Mouse (Mus musculus): ENCODE data around the gene Fam98c. TPM values are rescaled to one million over a fixed set of nuclear protein-coding genes. Genes with fewer than 3 reads are reported as not detected.
A peak's percentile ranks its signal among the peaks of the same experiment; 100 is the strongest.

Gene Fam98c
- polyA plus RNA-seq, 1 experiment from 2014 or later: 14.4 TPM

GRCm38 (mm10) chr7:29168791-29169230, 12.8 kb upstream of the Fam98c start:
- Histone ChIP-seq H3K4me3 (ENCODE audit: control insufficient read depth in 1 of 2, insufficient read depth in 1 of 2, low read depth in 1 of 2, low read length in 2 of 2) (peak overlapping the region; percentile 60 to 68), H3K27ac (replicated peaks in 1 of 2; ENCODE audit: control insufficient read depth in 1 of 2, insufficient read depth in 1 of 2, low read depth in 2 of 2, low read length in 2 of 2) (no peak overlapping the region), H3K9ac (ENCODE audit: low read length) (peak overlapping the region; percentile 71), H3K36me3 (ENCODE audit: control insufficient read depth, insufficient read depth, low read length) (peaks cover 13% of the 10 kb centered on the region), H3K9me3 (ENCODE audit: control insufficient read depth, low read length) (no peaks in the 10 kb centered on the region), H3K4me2 (ENCODE audit: low read length) (peak overlapping the region; percentile 82), H3K27me3 (ENCODE audit: control insufficient read depth, insufficient read depth, low read length) (peaks cover 44% of the 10 kb centered on the region), H3K4me1 (ENCODE audit: control insufficient read depth in 2 of 2, insufficient read depth in 2 of 2, low read length in 2 of 2) (peaks cover 21 to 30% of the 10 kb centered on the region in 2 experiments; a peak in 3 of 4 replicates)
- WGBS: 0% methylated on average over 14 of the region's 14 CpGs
- no peak for ATAC-seq (ENCODE audit: insufficient number of reproducible peaks, insufficient read depth, low FRiP score, low read depth)

- no peak for ATAC-seq (ENCODE audit: insufficient number of reproducible peaks, insufficient read depth, low FRiP score, low read depth)
- Histone ChIP-seq H3K27ac (replicated peaks in 1 of 2; ENCODE audit: control insufficient read depth in 1 of 2, insufficient read depth in 1 of 2, low read depth in 2 of 2, low read length in 2 of 2) (no peak overlapping the region), H3K4me3 (ENCODE audit: control insufficient read depth in 1 of 2, insufficient read depth in 1 of 2, low read depth in 1 of 2, low read length in 2 of 2) (peak overlapping the region; percentile 3 to 60; a peak in 2 of 4 replicates), H3K9ac (ENCODE audit: low read length) (peak overlapping the region; percentile 71; the same call in 1 of the 2 replicates), H3K36me3 (ENCODE audit: control insufficient read depth, insufficient read depth, low read length) (peaks cover 7% of the 10 kb centered on the region), H3K27me3 (ENCODE audit: control insufficient read depth, insufficient read depth, low read length) (peaks cover 38% of the 10 kb centered on the region), H3K9me3 (ENCODE audit: control insufficient read depth, low read length) (no peaks in the 10 kb centered on the region), H3K4me2 (ENCODE audit: low read length) (peak overlapping the region; percentile 82), H3K4me1 (ENCODE audit: control insufficient read depth in 2 of 2, insufficient read depth in 2 of 2, low read length in 2 of 2) (peaks cover 21 to 30% of the 10 kb centered on the region in 2 experiments; a peak in 3 of 4 replicates)
- WGBS: 4% methylated on average over 10 of the region's 10 CpGs
Observed at GRCm38 (mm10) chr7:29168121-29168695, 12.2 kb upstream of the Fam98c start.

- no peaks in the 10 kb centered on the region for H3K9me3 ChIP-seq (ENCODE audit: control insufficient read depth, low read length)
- H3K27ac ChIP-seq (replicated peaks in 1 of 2; ENCODE audit: control insufficient read depth in 1 of 2, insufficient read depth in 1 of 2, low read depth in 2 of 2, low read length in 2 of 2): no peak overlapping the region
- no peak for ATAC-seq (ENCODE audit: insufficient number of reproducible peaks, insufficient read depth, low FRiP score, low read depth)
- peaks cover 21 to 33% of the 10 kb centered on the region in 2 experiments; a peak in 3 of 4 replicates for H3K4me1 ChIP-seq (ENCODE audit: control insufficient read depth in 2 of 2, insufficient read depth in 2 of 2, low read length in 2 of 2)
- WGBS: 18% methylated on average over 19 of the region's 19 CpGs
- H3K9ac ChIP-seq (ENCODE audit: low read length): no peak overlapping the region
- H3K4me3 ChIP-seq (ENCODE audit: control insufficient read depth in 1 of 2, insufficient read depth in 1 of 2, low read depth in 1 of 2, low read length in 2 of 2): no peak overlapping the region
- H3K36me3 ChIP-seq (ENCODE audit: control insufficient read depth, insufficient read depth, low read length): peaks cover 2% of the 10 kb centered on the region; the same call in 1 of the 2 replicates
- no peak overlapping the region for H3K4me2 ChIP-seq (ENCODE audit: low read length)
- H3K27me3 ChIP-seq (ENCODE audit: control insufficient read depth, insufficient read depth, low read length): peaks cover 33% of the 10 kb centered on the region
Observed at GRCm38 (mm10) chr7:29167656-29168055, 11.6 kb upstream of the Fam98c start.

- Histone ChIP-seq H3K27ac (replicated peaks in 1 of 2; ENCODE audit: control insufficient read depth in 1 of 2, insufficient read depth in 1 of 2, low read depth in 2 of 2, low read length in 2 of 2) (no peak overlapping the region), H3K36me3 (ENCODE audit: control insufficient read depth, insufficient read depth, low read length) (no peaks in the 10 kb centered on the region), H3K9me3 (ENCODE audit: control insufficient read depth, low read length) (no peaks in the 10 kb centered on the region), H3K4me2 (ENCODE audit: low read length) (no peak overlapping the region), H3K4me1 (ENCODE audit: control insufficient read depth in 2 of 2, insufficient read depth in 2 of 2, low read length in 2 of 2) (0 out of 4 replicates have a peak, but pooled peaks cover 0 to 5% of the 10 kb centered on the region in 2 experiments), H3K4me3 (ENCODE audit: control insufficient read depth in 1 of 2, insufficient read depth in 1 of 2, low read depth in 1 of 2, low read length in 2 of 2) (no peak overlapping the region), H3K27me3 (ENCODE audit: control insufficient read depth, insufficient read depth, low read length) (peaks cover 22% of the 10 kb centered on the region), H3K9ac (ENCODE audit: low read length) (no peak overlapping the region)
- ATAC-seq (ENCODE audit: insufficient number of reproducible peaks, insufficient read depth, low FRiP score, low read depth): peak; percentile 19; the same call in 1 of the 2 replicates
- WGBS: 18% methylated on average over 9 of the region's 9 CpGs
Observed at GRCm38 (mm10) chr7:29162750-29163525, 6.9 kb upstream of the Fam98c start.

GRCm38 (mm10) chr7:29162294-29162693, 6.3 kb upstream of the Fam98c start:
- no peak for ATAC-seq (ENCODE audit: insufficient number of reproducible peaks, insufficient read depth, low FRiP score, low read depth)
- no peak overlapping the region for H3K4me3 ChIP-seq (ENCODE audit: control insufficient read depth in 1 of 2, insufficient read depth in 1 of 2, low read depth in 1 of 2, low read length in 2 of 2)
- peaks cover 20% of the 10 kb centered on the region for H3K27me3 ChIP-seq (ENCODE audit: control insufficient read depth, insufficient read depth, low read length)
- WGBS: 67% methylated on average over 5 of the region's 5 CpGs
- H3K9ac ChIP-seq (ENCODE audit: low read length): no peak overlapping the region
- H3K4me2 ChIP-seq (ENCODE audit: low read length): no peak overlapping the region
- H3K9me3 ChIP-seq (ENCODE audit: control insufficient read depth, low read length): no peaks in the 10 kb centered on the region
- H3K36me3 ChIP-seq (ENCODE audit: control insufficient read depth, insufficient read depth, low read length): no peaks in the 10 kb centered on the region
- 0 out of 4 replicates have a peak, but pooled peaks cover 0 to 5% of the 10 kb centered on the region in 2 experiments for H3K4me1 ChIP-seq (ENCODE audit: control insufficient read depth in 2 of 2, insufficient read depth in 2 of 2, low read length in 2 of 2)
- no peak overlapping the region for H3K27ac ChIP-seq (replicated peaks in 1 of 2; ENCODE audit: control insufficient read depth in 1 of 2, insufficient read depth in 1 of 2, low read depth in 2 of 2, low read length in 2 of 2)

GRCm38 (mm10) chr7:29158264-29158663, 2.2 kb upstream of the Fam98c start:
- Histone ChIP-seq H3K9ac (ENCODE audit: low read length) (no peak overlapping the region), H3K36me3 (ENCODE audit: control insufficient read depth, insufficient read depth, low read length) (no peaks in the 10 kb centered on the region), H3K27ac (replicated peaks in 1 of 2; ENCODE audit: control insufficient read depth in 1 of 2, insufficient read depth in 1 of 2, low read depth in 2 of 2, low read length in 2 of 2) (no peak overlapping the region), H3K4me1 (ENCODE audit: control insufficient read depth in 2 of 2, insufficient read depth in 2 of 2, low read length in 2 of 2) (peaks cover 7 to 9% of the 10 kb centered on the region in 2 experiments; a peak in 2 of 4 replicates), H3K4me3 (ENCODE audit: control insufficient read depth in 1 of 2, insufficient read depth in 1 of 2, low read depth in 1 of 2, low read length in 2 of 2) (no peak overlapping the region), H3K9me3 (ENCODE audit: control insufficient read depth, low read length) (peaks cover 6% of the 10 kb centered on the region; the same call in 1 of the 2 replicates), H3K4me2 (ENCODE audit: low read length) (no peak overlapping the region), H3K27me3 (ENCODE audit: control insufficient read depth, insufficient read depth, low read length) (peaks cover 16% of the 10 kb centered on the region)
- ATAC-seq (ENCODE audit: insufficient number of reproducible peaks, insufficient read depth, low FRiP score, low read depth): no peak
- 1% methylated on average over 5 of the region's 5 CpGs for WGBS

- H3K36me3 ChIP-seq (ENCODE audit: control insufficient read depth, insufficient read depth, low read length): no peaks in the 10 kb centered on the region
- peaks cover 6% of the 10 kb centered on the region; the same call in 1 of the 2 replicates for H3K9me3 ChIP-seq (ENCODE audit: control insufficient read depth, low read length)
- H3K27me3 ChIP-seq (ENCODE audit: control insufficient read depth, insufficient read depth, low read length): peaks cover 13% of the 10 kb centered on the region
- H3K4me2 ChIP-seq (ENCODE audit: low read length): peak overlapping the region; percentile 93
- peak overlapping the region; percentile 85 for H3K9ac ChIP-seq (ENCODE audit: low read length)
- peak overlapping the region; percentile 20 to 85; a peak in 3 of 4 replicates for H3K27ac ChIP-seq (replicated peaks in 1 of 2; ENCODE audit: control insufficient read depth in 1 of 2, insufficient read depth in 1 of 2, low read depth in 2 of 2, low read length in 2 of 2)
- peak; percentile 85 for ATAC-seq (ENCODE audit: insufficient number of reproducible peaks, insufficient read depth, low FRiP score, low read depth)
- WGBS: 8% methylated on average over 37 of the region's 37 CpGs
- H3K4me3 ChIP-seq (ENCODE audit: control insufficient read depth in 1 of 2, insufficient read depth in 1 of 2, low read depth in 1 of 2, low read length in 2 of 2): peak overlapping the region; percentile 62 to 65
- peaks cover 4 to 7% of the 10 kb centered on the region in 2 experiments; a peak in 2 of 4 replicates for H3K4me1 ChIP-seq (ENCODE audit: control insufficient read depth in 2 of 2, insufficient read depth in 2 of 2, low read length in 2 of 2)
Observed at GRCm38 (mm10) chr7:29155196-29155837, 717 bp downstream of the Fam98c start.
